Mouse (Mus musculus) ES-Bruce4 (cell line): ENCODE results near the gene Lrig2. TPM values are rescaled to one million over a fixed set of nuclear protein-coding genes. Genes with fewer than 3 reads are reported as not detected.

Source experiments
- H3K27ac ChIP-seq: 2 replicates; pipeline ENCODE4 v1.5.1; 2012; ENCODE audit warnings: low read length, inconsistent platforms; ENCODE audit not compliant: insufficient read depth
- H3K27me3 ChIP-seq: 2 replicates; pipeline ENCODE4 v1.6.1; 2012; ENCODE audit warnings: mild to moderate bottlenecking, low read length, inconsistent platforms; ENCODE audit not compliant: control insufficient read depth, poor library complexity, insufficient read depth, severe bottlenecking
- H3K36me3 ChIP-seq: 2 replicates; pipeline ENCODE4 v1.6.1; 2012; ENCODE audit warnings: inconsistent platforms, mild to moderate bottlenecking, low read length, moderate library complexity; ENCODE audit not compliant: control insufficient read depth, poor library complexity, insufficient read depth, severe bottlenecking
- H3K4me1 ChIP-seq: one replicate; pipeline ENCODE4 v1.8.1; 2011; ENCODE audit warnings: low read length; ENCODE audit not compliant: control insufficient read depth, insufficient read depth
- H3K4me3 ChIP-seq: 2 replicates; pipeline ENCODE4 v1.5.1; 2011; ENCODE audit warnings: low read depth, mild to moderate bottlenecking, low read length
- H3K9ac ChIP-seq: 2 replicates; pipeline ENCODE4 v1.6.1; 2012; ENCODE audit warnings: low read depth, mild to moderate bottlenecking, inconsistent platforms; ENCODE audit not compliant: poor library complexity, severe bottlenecking
- H3K9me3 ChIP-seq: replicated peaks from 2 replicates; pipeline ENCODE4 v1.6.1; 2012; ENCODE audit warnings: mild to moderate bottlenecking, low read length, inconsistent platforms; ENCODE audit not compliant: control insufficient read depth, poor library complexity, insufficient read depth, severe bottlenecking
- CTCF ChIP-seq: IDR thresholded peaks from one replicate; pipeline ENCODE4 v1.8.1; 2011; ENCODE audit warnings: low read depth, low read length
- EP300 ChIP-seq: IDR thresholded peaks from 2 replicates; pipeline ENCODE4 v1.6.1; 2011; ENCODE audit warnings: low read depth, low read length; ENCODE audit not compliant: insufficient read depth
- POLR2A ChIP-seq: IDR thresholded peaks from one replicate; pipeline ENCODE4 v1.8.1; 2011; ENCODE audit warnings: low read length; ENCODE audit not compliant: insufficient read depth
- polyA plus RNA-seq: library from polyadenylated mRNA; stranded (reverse); fragments of >200 nt; gene quantifications from 2 replicates; pipeline ENCODE4 v1.2.4, GENCODE M21; 2011; ENCODE audit warnings: low read depth; ENCODE audit not compliant: missing spikeins, insufficient read depth, insufficient read length

Gene Lrig2
- polyA plus RNA-seq, 1 experiment, result 17.4 TPM

DNA sequence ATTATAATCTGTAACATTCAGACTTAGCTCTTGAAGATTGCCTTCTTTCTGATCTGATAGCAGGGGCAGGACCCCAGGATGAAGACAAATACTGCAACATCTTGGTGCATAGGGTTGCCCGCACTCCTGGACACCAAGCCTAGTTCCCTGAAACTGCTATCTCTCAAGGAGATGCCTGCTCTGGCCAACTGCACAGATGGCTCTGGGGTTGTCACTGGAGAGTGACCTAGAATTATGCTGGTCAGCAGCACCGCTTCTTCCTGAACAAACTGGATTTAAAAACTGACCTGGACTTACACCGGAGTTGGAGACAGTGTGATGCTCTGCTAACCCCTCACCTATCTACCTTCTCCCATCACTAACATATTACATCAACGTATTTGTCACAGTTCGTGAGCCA, 155.6 kb downstream of the Lrig2 start:
- Histone ChIP-seq H3K27ac (no peak overlapping the region), H3K4me1 (peaks cover 2% of the 10 kb centered on the region), H3K36me3 (no peaks in the 10 kb centered on the region), H3K27me3 (no peaks in the 10 kb centered on the region), H3K4me3 (no peak overlapping the region), H3K9me3 (no peaks in the 10 kb centered on the region), H3K9ac (no peak overlapping the region)
- TF ChIP-seq CTCF (no peak), POLR2A (no peak), EP300 (no peak)

DNA sequence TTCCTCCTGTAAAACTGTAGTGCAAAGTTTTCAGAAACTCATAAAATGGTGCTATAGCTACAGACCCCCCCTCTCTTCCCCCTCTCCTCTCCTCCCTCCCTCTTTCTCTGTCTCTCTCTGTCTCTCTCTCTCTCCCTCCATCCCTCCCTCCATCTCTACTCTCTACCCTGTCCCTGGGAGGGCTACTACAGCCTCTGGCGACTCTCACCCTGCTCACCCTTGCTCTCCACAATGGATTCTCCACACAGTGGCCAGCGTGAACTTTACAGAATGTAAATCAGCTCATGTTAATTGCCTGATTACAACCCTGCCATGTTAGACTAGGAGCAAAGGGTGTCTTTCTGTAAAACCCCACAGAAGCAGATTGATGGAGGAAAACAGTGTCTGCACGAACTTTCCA, 157.8 kb downstream of the Lrig2 start:
- Histone ChIP-seq H3K9me3 (no peaks in the 10 kb centered on the region), H3K27ac (no peak overlapping the region), H3K4me1 (peaks cover 2% of the 10 kb centered on the region), H3K9ac (no peak overlapping the region), H3K27me3 (no peaks in the 10 kb centered on the region), H3K4me3 (no peak overlapping the region), H3K36me3 (no peaks in the 10 kb centered on the region)
- TF ChIP-seq CTCF, result no peak
- TF ChIP-seq EP300, result no peak
- no peak for TF ChIP-seq POLR2A

GRCm38 (mm10) chr3:104352358-104353060, 159.2 kb downstream of the Lrig2 start:
- no peaks in the 10 kb centered on the region for H3K27me3 ChIP-seq
- H3K36me3 ChIP-seq, result no peaks in the 10 kb centered on the region
- H3K27ac ChIP-seq, result no peak overlapping the region
- no peak overlapping the region for H3K4me3 ChIP-seq
- H3K4me1 ChIP-seq, result no peaks in the 10 kb centered on the region
- TF ChIP-seq POLR2A (no peak), EP300 (no peak), CTCF (no peak)
- no peak overlapping the region for H3K9ac ChIP-seq
- no peaks in the 10 kb centered on the region for H3K9me3 ChIP-seq

DNA sequence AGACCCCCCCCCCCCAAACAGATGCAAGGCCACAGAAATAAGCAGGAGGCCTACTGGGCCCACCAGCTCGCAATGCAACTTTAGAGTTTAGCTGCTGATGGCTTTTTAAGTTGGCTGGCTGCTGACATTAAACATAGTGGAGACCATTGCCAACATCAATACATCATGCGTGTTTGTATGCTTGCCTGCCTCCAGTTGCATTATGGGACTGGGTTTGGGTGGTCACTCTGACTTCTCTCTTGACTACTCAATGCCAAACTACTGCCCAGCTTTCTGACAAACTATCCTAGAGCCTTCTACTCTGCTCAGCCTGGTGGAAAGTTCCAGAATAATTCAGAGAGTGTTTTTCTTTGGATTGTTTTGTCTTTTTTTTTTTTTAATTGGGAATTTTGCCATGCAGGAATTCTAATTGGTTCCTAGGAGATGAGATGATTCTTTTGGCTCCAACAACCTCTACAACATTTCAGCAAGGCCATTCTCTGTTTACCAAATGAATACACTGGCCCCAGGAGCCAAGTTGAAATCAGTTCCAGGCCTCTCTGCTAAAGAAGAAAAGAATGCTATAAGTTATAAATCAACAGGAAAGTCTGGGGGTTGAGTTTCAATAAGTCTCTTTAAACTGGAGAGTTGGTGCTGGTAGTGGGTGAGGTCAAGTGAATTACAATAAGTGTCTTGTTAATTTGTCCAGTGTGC, 161.3 kb downstream of the Lrig2 start:
- H3K4me1 ChIP-seq, result no peaks in the 10 kb centered on the region
- TF ChIP-seq EP300, result no peak
- no peak for TF ChIP-seq POLR2A
- no peak for TF ChIP-seq CTCF
- no peaks in the 10 kb centered on the region for H3K9me3 ChIP-seq
- no peak overlapping the region for H3K9ac ChIP-seq
- H3K27me3 ChIP-seq, result no peaks in the 10 kb centered on the region
- no peaks in the 10 kb centered on the region for H3K36me3 ChIP-seq
- no peak overlapping the region for H3K27ac ChIP-seq
- no peak overlapping the region for H3K4me3 ChIP-seq

DNA sequence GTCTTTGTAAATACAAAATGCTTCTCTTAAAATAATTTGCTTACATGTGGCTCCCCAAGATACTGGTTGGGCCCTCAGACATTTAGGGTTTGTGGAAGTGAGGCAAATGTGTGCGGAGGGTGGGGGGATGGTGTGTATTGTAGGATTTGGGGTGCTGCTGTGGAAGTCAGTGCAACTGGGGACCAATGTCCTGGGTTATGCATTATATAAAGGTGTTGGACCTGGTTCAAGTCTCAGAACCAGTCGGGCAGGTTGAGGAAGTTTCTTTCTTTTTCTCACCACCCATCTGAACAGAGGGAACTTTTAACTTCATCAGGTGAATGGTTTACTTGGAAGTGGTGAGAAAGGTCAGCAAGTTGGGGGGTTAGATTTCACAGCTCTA, 161.9 kb downstream of the Lrig2 start:
- TF ChIP-seq POLR2A, result no peak
- no peak for TF ChIP-seq CTCF
- no peak for TF ChIP-seq EP300
- Histone ChIP-seq H3K27me3 (no peaks in the 10 kb centered on the region), H3K36me3 (no peaks in the 10 kb centered on the region), H3K4me3 (no peak overlapping the region), H3K4me1 (no peaks in the 10 kb centered on the region), H3K9ac (no peak overlapping the region), H3K27ac (no peak overlapping the region), H3K9me3 (no peaks in the 10 kb centered on the region)

DNA sequence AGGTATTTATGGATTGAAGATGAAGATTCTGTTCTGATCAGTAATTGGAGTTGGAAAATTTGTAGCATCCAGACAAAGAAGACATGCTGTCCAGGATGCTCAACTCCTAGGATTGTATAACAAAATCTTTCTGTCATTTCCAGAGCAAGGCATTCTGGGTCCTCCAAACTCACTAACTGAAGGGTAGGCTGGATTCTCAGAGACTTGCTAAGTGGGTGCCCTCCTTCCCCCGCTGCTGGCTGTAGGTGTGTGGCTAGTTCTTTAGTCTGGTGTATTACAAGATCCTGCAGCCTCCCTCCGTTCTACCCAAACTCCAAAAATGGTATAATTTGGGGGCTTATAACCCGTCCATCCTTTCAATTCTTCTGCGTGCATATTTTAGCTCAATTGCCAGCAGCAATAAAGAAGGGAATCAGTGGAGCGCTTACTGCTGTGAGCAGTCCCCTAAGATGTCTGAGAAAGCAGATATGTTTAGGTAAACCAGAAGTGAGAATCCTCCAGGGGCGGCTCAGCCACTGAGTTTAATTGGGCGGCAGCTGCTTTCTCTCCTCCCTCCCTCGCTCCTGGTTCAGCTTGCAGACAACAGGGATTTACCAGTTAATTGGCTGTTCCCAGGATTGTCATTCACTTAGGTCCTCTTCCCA, 162.4 kb downstream of the Lrig2 start:
- Histone ChIP-seq H3K27ac (no peak overlapping the region), H3K27me3 (no peaks in the 10 kb centered on the region), H3K9me3 (no peaks in the 10 kb centered on the region), H3K9ac (no peak overlapping the region), H3K4me3 (no peak overlapping the region), H3K4me1 (no peaks in the 10 kb centered on the region), H3K36me3 (no peaks in the 10 kb centered on the region)
- no peak for TF ChIP-seq EP300
- TF ChIP-seq CTCF, result no peak
- no peak for TF ChIP-seq POLR2A

Other genes with a start within 250 kb of the Lrig2 start
- 78.7 and 87.2 TPM in 2 replicates for gene Slc16a1, start 126.8 kb upstream of the Lrig2 start, polyA plus RNA-seq